ENCODE assay signal across 18 mouse cellular contexts in genomic region chr11:3588036-3588672, GRCm38 (mm10).
"Had no signal": no experiment of that assay in that cellular context is flagged by ENCODE, and none has a peak within 500 bp of the region (broad histone marks: within the 10 kb centered on the region; RNA-seq: fewer than 3 reads in every experiment).

No protein-coding gene starts in this region.

- H3K4me3 ChIP-seq: liver, embryonic 15.5 days; lung, embryonic 15.5 days; midbrain, embryonic 13.5 days; midbrain, embryonic 15.5 days; neural tube, embryonic 13.5 days; neural tube, embryonic 15.5 days; stomach, embryonic 15.5 days had no signal

- DNase-seq: liver, postnatal 0 days; lung, adult 2 months; right cerebral cortex, postnatal 25 days; right cerebral cortex, postnatal 4 days; spleen, adult 18-20 months; thymus, adult 2 months; thymus, postnatal 25 days; thymus, postnatal 4 days had no signal

- H3K4me1 ChIP-seq: midbrain, embryonic 13.5 days; midbrain, embryonic 15.5 days; neural tube, embryonic 13.5 days; neural tube, embryonic 15.5 days; stomach, embryonic 15.5 days had no signal

- H3K36me3 ChIP-seq: liver, embryonic 15.5 days; lung, embryonic 15.5 days; midbrain, embryonic 13.5 days; midbrain, embryonic 15.5 days; neural tube, embryonic 13.5 days; neural tube, embryonic 15.5 days; stomach, embryonic 15.5 days had no signal

- H3K27ac ChIP-seq: liver, embryonic 15.5 days; lung, embryonic 15.5 days; macrophage; midbrain, embryonic 13.5 days; midbrain, embryonic 15.5 days; neural tube, embryonic 13.5 days; neural tube, embryonic 15.5 days; stomach, embryonic 15.5 days; stomach, postnatal 0 days had no signal

- H3K4me2 ChIP-seq: liver, embryonic 15.5 days; lung, embryonic 15.5 days; midbrain, embryonic 11.5 days; midbrain, embryonic 13.5 days; midbrain, embryonic 15.5 days; neural tube, embryonic 13.5 days; neural tube, embryonic 15.5 days; stomach, embryonic 15.5 days had no signal

- H3K9ac ChIP-seq: liver, embryonic 15.5 days; liver, postnatal 0 days; lung, embryonic 15.5 days; midbrain, embryonic 13.5 days; midbrain, embryonic 15.5 days; neural tube, embryonic 13.5 days; neural tube, embryonic 15.5 days; stomach, embryonic 15.5 days had no signal

- H3K9me3 ChIP-seq: liver, embryonic 15.5 days; lung, embryonic 15.5 days; midbrain, embryonic 13.5 days; midbrain, embryonic 15.5 days; neural tube, embryonic 15.5 days; stomach, embryonic 15.5 days had no signal

- H3K27me3 ChIP-seq: liver, embryonic 15.5 days; lung, embryonic 15.5 days; midbrain, embryonic 13.5 days; midbrain, embryonic 15.5 days; neural tube, embryonic 13.5 days; neural tube, embryonic 15.5 days; stomach, embryonic 15.5 days had no signal
